Mouse (Mus musculus) ES-Bruce4 (cell line): ENCODE measurements around the gene St6galnac3. TPM values are rescaled to one million over a fixed set of nuclear protein-coding genes. Genes with fewer than 3 reads are reported as not detected.

Experiments used
- H3K27ac ChIP-seq: 2 replicates; pipeline ENCODE4 v1.5.1; 2012; ENCODE audit warnings: low read length, inconsistent platforms; ENCODE audit not compliant: insufficient read depth
- H3K27me3 ChIP-seq: 2 replicates; pipeline ENCODE4 v1.6.1; 2012; ENCODE audit warnings: mild to moderate bottlenecking, low read length, inconsistent platforms; ENCODE audit not compliant: control insufficient read depth, poor library complexity, insufficient read depth, severe bottlenecking
- H3K36me3 ChIP-seq: 2 replicates; pipeline ENCODE4 v1.6.1; 2012; ENCODE audit warnings: inconsistent platforms, mild to moderate bottlenecking, low read length, moderate library complexity; ENCODE audit not compliant: control insufficient read depth, poor library complexity, insufficient read depth, severe bottlenecking
- H3K4me1 ChIP-seq: one replicate; pipeline ENCODE4 v1.8.1; 2011; ENCODE audit warnings: low read length; ENCODE audit not compliant: control insufficient read depth, insufficient read depth
- H3K4me3 ChIP-seq: 2 replicates; pipeline ENCODE4 v1.5.1; 2011; ENCODE audit warnings: low read depth, mild to moderate bottlenecking, low read length
- H3K9ac ChIP-seq: 2 replicates; pipeline ENCODE4 v1.6.1; 2012; ENCODE audit warnings: low read depth, mild to moderate bottlenecking, inconsistent platforms; ENCODE audit not compliant: poor library complexity, severe bottlenecking
- H3K9me3 ChIP-seq: replicated peaks from 2 replicates; pipeline ENCODE4 v1.6.1; 2012; ENCODE audit warnings: mild to moderate bottlenecking, low read length, inconsistent platforms; ENCODE audit not compliant: control insufficient read depth, poor library complexity, insufficient read depth, severe bottlenecking
- CTCF ChIP-seq: IDR thresholded peaks from one replicate; pipeline ENCODE4 v1.8.1; 2011; ENCODE audit warnings: low read depth, low read length
- EP300 ChIP-seq: IDR thresholded peaks from 2 replicates; pipeline ENCODE4 v1.6.1; 2011; ENCODE audit warnings: low read depth, low read length; ENCODE audit not compliant: insufficient read depth
- POLR2A ChIP-seq: IDR thresholded peaks from one replicate; pipeline ENCODE4 v1.8.1; 2011; ENCODE audit warnings: low read length; ENCODE audit not compliant: insufficient read depth
- polyA plus RNA-seq: library from polyadenylated mRNA; stranded (reverse); fragments of >200 nt; gene quantifications from 2 replicates; pipeline ENCODE4 v1.2.4, GENCODE M21; 2011; ENCODE audit warnings: low read depth; ENCODE audit not compliant: missing spikeins, insufficient read depth, insufficient read length

Gene St6galnac3
- polyA plus RNA-seq, 1 experiment = 4.8 TPM

DNA sequence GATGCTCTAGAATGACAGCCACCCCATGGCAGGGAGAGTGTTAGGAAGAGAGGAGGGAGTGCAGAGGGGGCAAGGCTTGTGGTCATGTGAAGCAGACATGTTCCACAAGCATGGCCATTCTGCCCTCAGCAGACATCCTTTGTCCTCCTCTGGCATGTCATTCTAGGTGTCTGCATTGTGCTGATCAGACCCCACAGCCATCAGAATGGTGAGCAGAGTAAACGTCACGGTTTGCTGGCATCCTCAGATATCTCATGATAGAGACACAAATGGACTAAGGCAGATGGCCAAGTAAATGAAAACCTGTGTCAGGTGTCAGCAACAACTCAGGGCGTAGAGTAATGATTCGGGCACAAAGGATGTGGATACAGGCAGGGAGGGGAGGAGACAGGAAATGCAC is 241.3 kb downstream of the St6galnac3 start:
- H3K9ac ChIP-seq = no peak overlapping the region
- H3K27me3 ChIP-seq = no peaks in the 10 kb centered on the region
- H3K4me3 ChIP-seq = no peak overlapping the region
- H3K36me3 ChIP-seq = no peaks in the 10 kb centered on the region
- no peak overlapping the region for H3K27ac ChIP-seq
- H3K4me1 ChIP-seq = no peaks in the 10 kb centered on the region
- no peak for TF ChIP-seq POLR2A
- no peak for TF ChIP-seq CTCF
- TF ChIP-seq EP300 = no peak
- H3K9me3 ChIP-seq = no peaks in the 10 kb centered on the region

DNA sequence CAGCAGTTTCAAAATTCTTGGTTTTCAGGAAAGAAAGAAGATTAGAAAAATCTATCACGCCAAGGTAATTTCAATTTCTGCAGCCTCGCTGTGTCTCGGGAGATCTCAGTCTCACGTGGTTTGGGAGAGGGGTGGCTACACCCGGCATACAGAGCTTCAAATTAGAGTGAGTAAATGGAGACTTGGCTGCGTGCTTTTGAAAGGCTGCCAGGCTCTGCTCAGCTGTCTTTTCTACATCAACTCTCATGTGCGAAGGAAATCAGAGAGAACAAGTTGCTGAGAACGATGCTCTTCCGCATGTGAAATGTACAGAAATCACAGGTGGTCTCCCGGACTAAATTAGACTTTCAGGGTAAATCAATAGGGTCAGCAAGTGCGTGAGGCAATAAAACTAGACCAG is 242.9 kb downstream of the St6galnac3 start:
- no peak overlapping the region for H3K27ac ChIP-seq
- TF ChIP-seq CTCF (no peak), EP300 (no peak), POLR2A (no peak)
- no peaks in the 10 kb centered on the region for H3K9me3 ChIP-seq

DNA sequence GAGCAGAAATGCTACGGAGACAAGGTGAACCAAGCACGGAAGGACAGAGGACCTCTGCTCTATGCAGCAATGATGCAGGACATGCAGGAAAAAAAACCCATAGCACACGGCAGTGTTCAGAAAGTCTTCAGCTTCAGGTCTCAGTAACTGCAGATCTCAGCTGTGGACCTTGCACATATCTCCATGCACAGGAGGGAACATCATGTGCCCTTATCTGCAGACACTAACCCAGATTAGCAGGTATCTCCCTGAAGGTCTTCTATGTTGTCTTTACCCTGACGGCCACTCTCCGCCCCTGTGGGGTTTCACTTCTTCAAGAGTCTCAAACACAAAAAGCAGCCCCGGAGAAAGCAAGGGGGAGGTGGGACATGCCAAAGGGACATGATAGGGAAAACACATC is 244.0 kb downstream of the St6galnac3 start:
- no peaks in the 10 kb centered on the region for H3K4me1 ChIP-seq
- no peak overlapping the region for H3K9ac ChIP-seq
- H3K36me3 ChIP-seq = no peaks in the 10 kb centered on the region
- no peaks in the 10 kb centered on the region for H3K27me3 ChIP-seq
- H3K9me3 ChIP-seq = no peaks in the 10 kb centered on the region
- TF ChIP-seq EP300 (no peak), POLR2A (no peak), CTCF (no peak)
- no peak overlapping the region for H3K4me3 ChIP-seq
- no peak overlapping the region for H3K27ac ChIP-seq

More for the DNA sequence above, 242.9 kb downstream of the St6galnac3 start:
- Histone ChIP-seq H3K27me3 (no peaks in the 10 kb centered on the region), H3K4me3 (no peak overlapping the region), H3K36me3 (no peaks in the 10 kb centered on the region), H3K4me1 (no peaks in the 10 kb centered on the region), H3K9ac (no peak overlapping the region)

DNA sequence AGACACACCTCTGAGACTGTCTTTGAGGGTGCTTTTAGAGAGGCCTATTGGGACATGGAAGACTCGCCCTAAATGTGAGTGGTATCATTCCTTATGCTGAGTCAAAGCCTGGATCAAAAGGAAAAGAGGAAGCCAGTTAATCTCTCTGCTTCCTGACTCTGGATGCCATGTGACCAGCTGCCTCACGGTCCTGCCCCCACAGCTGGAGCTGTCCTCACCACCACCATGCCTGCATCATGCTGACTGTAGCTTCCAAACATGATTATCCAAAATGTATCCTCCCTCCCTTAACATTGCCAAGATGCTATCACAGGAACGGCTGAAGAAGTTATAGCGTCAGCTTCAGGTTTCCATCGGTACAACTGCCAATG is 244.4 kb downstream of the St6galnac3 start:
- Histone ChIP-seq H3K27ac (no peak overlapping the region), H3K27me3 (no peaks in the 10 kb centered on the region), H3K4me1 (no peaks in the 10 kb centered on the region), H3K36me3 (no peaks in the 10 kb centered on the region), H3K9me3 (no peaks in the 10 kb centered on the region), H3K9ac (no peak overlapping the region), H3K4me3 (no peak overlapping the region)
- no peak for TF ChIP-seq CTCF
- TF ChIP-seq EP300 = no peak
- TF ChIP-seq POLR2A = no peak

DNA sequence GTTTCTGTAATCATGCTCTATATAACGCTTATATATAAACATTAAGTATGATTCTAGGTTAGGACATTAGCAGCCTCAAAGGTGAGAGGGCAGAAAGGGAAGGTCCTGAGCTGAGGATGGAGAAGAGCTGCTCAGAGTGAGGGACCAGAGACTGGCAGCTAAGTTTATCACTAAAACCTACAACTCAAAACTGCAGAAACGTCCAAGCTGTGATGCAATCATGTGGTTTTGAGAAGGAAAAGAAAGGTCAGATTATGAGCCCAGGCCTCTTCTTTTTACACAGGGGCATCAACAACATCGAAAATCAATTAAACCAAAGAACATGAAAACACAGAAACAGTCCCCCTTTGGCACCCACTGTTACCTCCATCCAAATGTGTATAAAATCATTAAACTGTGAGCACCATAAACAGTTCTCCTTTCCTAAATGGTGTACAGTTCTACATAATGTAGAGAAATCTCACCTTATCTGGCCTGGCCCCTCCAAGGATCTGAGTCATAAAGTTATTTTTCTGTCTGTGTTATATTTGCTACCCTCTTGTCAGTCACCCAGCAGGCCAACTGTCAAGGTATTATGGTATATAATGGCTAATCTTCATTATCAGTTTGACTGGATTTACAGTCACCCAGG is 244.9 kb downstream of the St6galnac3 start:
- no peaks in the 10 kb centered on the region for H3K4me1 ChIP-seq
- no peaks in the 10 kb centered on the region for H3K27me3 ChIP-seq
- TF ChIP-seq EP300 (no peak), POLR2A (no peak), CTCF (no peak)
- no peak overlapping the region for H3K27ac ChIP-seq
- no peak overlapping the region for H3K4me3 ChIP-seq
- H3K36me3 ChIP-seq = no peaks in the 10 kb centered on the region
- no peak overlapping the region for H3K9ac ChIP-seq
- H3K9me3 ChIP-seq = no peaks in the 10 kb centered on the region

DNA sequence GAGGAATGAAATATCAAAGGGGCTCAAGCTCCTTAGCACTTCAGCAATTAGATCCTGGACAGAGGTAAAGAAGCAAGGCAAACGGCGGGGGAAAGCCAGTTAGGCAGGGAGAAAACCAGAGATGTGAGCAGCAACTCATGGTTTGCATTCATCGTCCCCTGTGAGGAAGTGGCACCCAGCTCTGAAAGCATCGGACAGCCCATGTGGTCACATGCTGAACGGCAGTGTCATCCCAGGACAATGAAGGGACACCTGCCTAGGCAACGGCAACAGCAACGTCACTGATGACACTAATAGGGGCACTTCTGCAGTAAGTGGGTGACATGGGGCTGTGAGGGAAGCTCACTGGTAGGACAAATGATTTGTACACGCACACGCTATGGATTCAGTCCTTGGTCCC is 249.1 kb downstream of the St6galnac3 start:
- H3K27ac ChIP-seq = no peak overlapping the region
- no peak overlapping the region for H3K4me3 ChIP-seq
- no peak for TF ChIP-seq CTCF
- no peaks in the 10 kb centered on the region for H3K4me1 ChIP-seq
- H3K36me3 ChIP-seq = no peaks in the 10 kb centered on the region
- H3K27me3 ChIP-seq = no peaks in the 10 kb centered on the region
- H3K9me3 ChIP-seq = no peaks in the 10 kb centered on the region
- no peak overlapping the region for H3K9ac ChIP-seq
